Comparison of ENCODE assay signal across 9 mouse cellular contexts in genomic region chrX:7572466-7572865, GRCm38 (mm10). TPM values are rescaled to one million over a fixed set of nuclear protein-coding genes. Genes with fewer than 3 reads are reported as not detected.
DNase-seq lines count a peak whose midpoint lies in the region; ATAC-seq and TF ChIP-seq lines count a peak whose summit lies in the region.
"Had no signal": no experiment of that assay in that cellular context is flagged by ENCODE, and none has a peak within 500 bp of the region (broad histone marks: within the 10 kb centered on the region; RNA-seq: fewer than 3 reads in every experiment).

No protein-coding gene starts in this region.

- WGBS in liver, embryonic 11.5 days: 57% methylated on average over 10 of the region's 10 CpGs
- 88% methylated on average over 10 of the region's 10 CpGs for WGBS in hindbrain, embryonic 15.5 days
- WGBS in midbrain, postnatal 0 days: 83% methylated on average over 10 of the region's 10 CpGs

- H3K9me3 ChIP-seq in liver, embryonic 11.5 days (ENCODE audit: control insufficient read depth, low read length): no peaks in the 10 kb centered on the region
- H3K9me3 ChIP-seq in hindbrain, embryonic 15.5 days: no peaks in the 10 kb centered on the region
- H3K9me3 ChIP-seq in midbrain, postnatal 0 days (ENCODE audit: low read length): no peaks in the 10 kb centered on the region

- H3K36me3 ChIP-seq in liver, embryonic 11.5 days (ENCODE audit: control insufficient read depth, insufficient read depth, low read length): no peaks in the 10 kb centered on the region
- H3K36me3 ChIP-seq in hindbrain, embryonic 15.5 days: no peaks in the 10 kb centered on the region
- no peaks in the 10 kb centered on the region for H3K36me3 ChIP-seq in midbrain, postnatal 0 days (ENCODE audit: insufficient read depth, low read length)

- TF ChIP-seq CTCF in midbrain, postnatal 0 days (IDR thresholded peaks at IDR 0.05): no peak

- peak overlapping the region; percentile 77; the same call in 1 of the 2 replicates for H3K9ac ChIP-seq in liver, embryonic 11.5 days (ENCODE audit: low read depth, low read length)
- H3K9ac ChIP-seq in hindbrain, embryonic 15.5 days: no peak overlapping the region
- no peak overlapping the region for H3K9ac ChIP-seq in midbrain, postnatal 0 days (replicated peaks; ENCODE audit: low read length, poor library complexity, severe bottlenecking)

- H3K4me1 ChIP-seq in liver, embryonic 11.5 days (replicated peaks; ENCODE audit: control insufficient read depth, insufficient read depth, low read length): peaks cover 17% of the 10 kb centered on the region
- H3K4me1 ChIP-seq in hindbrain, embryonic 15.5 days (replicated peaks): peaks cover 32% of the 10 kb centered on the region
- peaks cover 4% of the 10 kb centered on the region; the same call in 1 of the 2 replicates for H3K4me1 ChIP-seq in midbrain, postnatal 0 days (ENCODE audit: insufficient read depth, low read length)

- no peaks in the 10 kb centered on the region for H3K27me3 ChIP-seq in liver, embryonic 11.5 days (replicated peaks; ENCODE audit: control insufficient read depth, insufficient read depth, low read length)
- H3K27me3 ChIP-seq in hindbrain, embryonic 15.5 days: no peaks in the 10 kb centered on the region
- H3K27me3 ChIP-seq in midbrain, postnatal 0 days (ENCODE audit: insufficient read depth, low read length): no peaks in the 10 kb centered on the region

- peak overlapping the region; percentile 69 for H3K4me3 ChIP-seq in liver, embryonic 11.5 days (ENCODE audit: low read depth, low read length)
- peak overlapping the region; percentile 55; the same call in 1 of the 2 replicates for H3K4me3 ChIP-seq in hindbrain, embryonic 15.5 days
- H3K4me3 ChIP-seq in midbrain, postnatal 0 days (ENCODE audit: low read depth, low read length): no peak overlapping the region

- DNase-seq in liver, embryonic 11.5 days (ENCODE audit: low spot score): no peak
- DNase-seq in liver: no peak
- peak; percentile 42 for DNase-seq in MEL-GATA-1-ER (ENCODE audit: extremely low read depth, low read depth)
- DNase-seq in midbrain, postnatal 0 days (ENCODE audit: low spot score): no peak
- no peak for DNase-seq in embryo, embryonic 11 days
- DNase-seq in layer of hippocampus, adult 18-20 months (ENCODE audit: low spot score in 2 of 2): no peak
- DNase-seq: adrenal gland, adult 8-10 months had no signal

- no peak for ATAC-seq in liver, embryonic 11.5 days (replicated peaks; ENCODE audit: low FRiP score)
- ATAC-seq in hindbrain, embryonic 15.5 days (ENCODE audit: low FRiP score, low read depth): no peak
- ATAC-seq in midbrain, postnatal 0 days (ENCODE audit: low FRiP score): no peak

- peak overlapping the region; percentile 82 for H3K4me2 ChIP-seq in liver, embryonic 11.5 days
- H3K4me2 ChIP-seq in hindbrain, embryonic 15.5 days: peak overlapping the region; percentile 72
- H3K4me2 ChIP-seq in midbrain, postnatal 0 days (ENCODE audit: low read depth, low read length, poor library complexity, severe bottlenecking): 0 out of 2 replicates have a peak overlapping the region, but pooled peaks have one; percentile 53

- no peak overlapping the region for H3K27ac ChIP-seq in liver, embryonic 11.5 days (ENCODE audit: low read depth, low read length)
- no peak overlapping the region for H3K27ac ChIP-seq in hindbrain, embryonic 15.5 days (replicated peaks)
- no peak overlapping the region for H3K27ac ChIP-seq in midbrain, postnatal 0 days (ENCODE audit: low read depth, low read length)

RNA-seq across cellular contexts. Expression of gene Foxp3, which starts 1.0 kb away (rescaled TPM):
- polyA plus RNA-seq in liver, embryonic 11.5 days (2014; fragmentation: Nextera tagmentation; extraction: Ambion mirVana): 0.06 TPM in 1 of 2 replicates, not detected in the other
- polyA plus RNA-seq in hindbrain, embryonic 15.5 days (2015; fragmentation: Nextera tagmentation; extraction: Ambion mirVana): 0.06 and 0.16 TPM in 2 replicates
- 0.16 TPM in 1 of 2 replicates, not detected in the other for total RNA-seq in midbrain, postnatal 0 days (2014; rRNA removed)
- polyA plus RNA-seq in midbrain, postnatal 0 days (2015; fragmentation: Nextera tagmentation; extraction: Ambion mirVana): 0.30 TPM in 1 of 2 replicates, not detected in the other
- not detected for total RNA-seq in layer of hippocampus, adult 18-20 months (2021)
- total RNA-seq: adrenal gland, adult 8-10 months had no signal
- polyA plus RNA-seq: embryonic facial prominence, embryonic 11.5 days had no signal

RNA-seq across cellular contexts. Expression of gene Ppp1r3f, which starts 1.6 kb away (rescaled TPM):
- polyA plus RNA-seq in liver, embryonic 11.5 days (2014; fragmentation: Nextera tagmentation; extraction: Ambion mirVana): 0.49 and 1.4 TPM in 2 replicates
- polyA plus RNA-seq in hindbrain, embryonic 15.5 days (2015; fragmentation: Nextera tagmentation; extraction: Ambion mirVana): 6.8 and 7.4 TPM in 2 replicates
- total RNA-seq in midbrain, postnatal 0 days (2014; rRNA removed): 19.4 and 27.3 TPM in 2 replicates
- polyA plus RNA-seq in midbrain, postnatal 0 days (2015; fragmentation: Nextera tagmentation; extraction: Ambion mirVana): 8.4 and 9.4 TPM in 2 replicates
- 10 to 100 TPM; 20.0 to 22.5 TPM for total RNA-seq in layer of hippocampus, adult 18-20 months (2021)

RNA-seq across cellular contexts. Expression of gene Ccdc22, which starts 32.9 kb away (rescaled TPM):
- polyA plus RNA-seq in liver, embryonic 11.5 days (2014; fragmentation: Nextera tagmentation; extraction: Ambion mirVana): 32.5 and 35.3 TPM in 2 replicates
- 30.6 and 31.5 TPM in 2 replicates for polyA plus RNA-seq in hindbrain, embryonic 15.5 days (2015; fragmentation: Nextera tagmentation; extraction: Ambion mirVana)
- total RNA-seq in midbrain, postnatal 0 days (2014; rRNA removed): 29.6 and 32.3 TPM in 2 replicates
- polyA plus RNA-seq in midbrain, postnatal 0 days (2015; fragmentation: Nextera tagmentation; extraction: Ambion mirVana): 19.9 and 20.0 TPM in 2 replicates
- total RNA-seq in layer of hippocampus, adult 18-20 months (2021): 10 to 100 TPM; 23.7 to 24.5 TPM

RNA-seq across cellular contexts. Expression of gene Cacna1f, which starts 34.4 kb away (rescaled TPM):
- polyA plus RNA-seq in liver, embryonic 11.5 days (2014; fragmentation: Nextera tagmentation; extraction: Ambion mirVana): 0.03 and 0.08 TPM in 2 replicates
- 0.14 and 0.22 TPM in 2 replicates for polyA plus RNA-seq in hindbrain, embryonic 15.5 days (2015; fragmentation: Nextera tagmentation; extraction: Ambion mirVana)
- 0.05 and 1.0 TPM in 2 replicates for total RNA-seq in midbrain, postnatal 0 days (2014; rRNA removed)
- polyA plus RNA-seq in midbrain, postnatal 0 days (2015; fragmentation: Nextera tagmentation; extraction: Ambion mirVana): 0.16 and 0.20 TPM in 2 replicates
- not detected for total RNA-seq in layer of hippocampus, adult 18-20 months (2021)
- total RNA-seq: adrenal gland, adult 8-10 months had no signal
- polyA plus RNA-seq: embryonic facial prominence, embryonic 11.5 days had no signal
